Mouse (Mus musculus) neural tube, embryonic 12.5 days (tissue): Measurements from ENCODE around the gene Eva1a. TPM values are rescaled to one million over a fixed set of nuclear protein-coding genes. Genes with fewer than 3 reads are reported as not detected.
A peak's percentile ranks its signal among the peaks of the same experiment; 100 is the strongest.

ENCODE experiments used
- ATAC-seq: fragments of 200-750 bp; cut with Nextera tagmentation; 2 replicates; pipeline ENCODE4 v1.8.0; 2017; ENCODE audit warnings: low read depth, mild to moderate bottlenecking, moderate TSS enrichment, moderate library complexity; ENCODE audit not compliant: low FRiP score
- H3K27ac ChIP-seq: fragments of 300-500 bp; sonication (generic); 2 replicates; pipeline ENCODE4 v1.5.1; 2016
- H3K27me3 ChIP-seq: fragments of 300-500 bp; sonication (generic); replicated peaks from 2 replicates; pipeline ENCODE4 v1.6.1; 2016; ENCODE audit warnings: mild to moderate bottlenecking
- H3K36me3 ChIP-seq: fragments of 300-500 bp; sonication (generic); 2 replicates; pipeline ENCODE4 v1.6.1; 2016; ENCODE audit warnings: mild to moderate bottlenecking
- H3K4me1 ChIP-seq: fragments of 300-500 bp; sonication (generic); 2 replicates; pipeline ENCODE4 v1.6.1; 2016
- H3K4me2 ChIP-seq: fragments of 300-500 bp; sonication (generic); replicated peaks from 2 replicates; pipeline ENCODE4 v1.6.1; 2016; ENCODE audit warnings: mild to moderate bottlenecking
- H3K4me3 ChIP-seq: fragments of 300-500 bp; sonication (generic); 2 replicates; pipeline ENCODE4 v1.5.1; 2016
- H3K9ac ChIP-seq: fragments of 300-500 bp; sonication (generic); 2 replicates; pipeline ENCODE4 v1.6.1; 2016; ENCODE audit warnings: mild to moderate bottlenecking
- H3K9me3 ChIP-seq: fragments of 300-500 bp; sonication (generic); 2 replicates; pipeline ENCODE4 v1.6.1; 2016; ENCODE audit warnings: mild to moderate bottlenecking
- WGBS: fragments of 180-500 bp; shearing (Covaris S2); methylation state at CpG from one replicate; pipeline ENCODE4 v1.1.7; 2016; 5-methylcytosine and 5-hydroxymethylcytosine counted together
- polyA plus RNA-seq: library from polyadenylated mRNA; unstranded; fragments of >200 nt; fragmentation: Nextera tagmentation; extraction: Ambion mirVana; gene quantifications from 2 replicates; pipeline ENCODE4 v1.2.1, GENCODE M21; 2016

Eva1a gene
- polyA plus RNA-seq, 1 experiment from 2014 or later: 2.5 TPM

- Histone ChIP-seq H3K36me3 (no peaks in the 10 kb centered on the region), H3K4me1 (no peaks in the 10 kb centered on the region), H3K9me3 (no peaks in the 10 kb centered on the region), H3K4me2 (no peak overlapping the region), H3K9ac (no peak overlapping the region), H3K27me3 (no peaks in the 10 kb centered on the region), H3K4me3 (no peak overlapping the region), H3K27ac (no peak overlapping the region)
- WGBS: 95% methylated on average over 3 of the region's 3 CpGs
- ATAC-seq: no peak
Observed at GRCm38 (mm10) chr6:82073567-82073966, 32.7 kb downstream of the Eva1a start.

GRCm38 (mm10) chr6:82076364-82076763 is 35.5 kb downstream of the Eva1a start:
- Histone ChIP-seq H3K4me3 (no peak overlapping the region), H3K9me3 (no peaks in the 10 kb centered on the region)
- 83% methylated on average over 4 of the region's 4 CpGs for WGBS

GRCm38 (mm10) chr6:82078875-82079274 is 38.0 kb downstream of the Eva1a start:
- H3K27ac ChIP-seq: no peak overlapping the region
- ATAC-seq: no peak
- H3K36me3 ChIP-seq: no peaks in the 10 kb centered on the region
- no peaks in the 10 kb centered on the region for H3K4me1 ChIP-seq
- H3K9me3 ChIP-seq: no peaks in the 10 kb centered on the region
- H3K27me3 ChIP-seq: no peaks in the 10 kb centered on the region
- 92% methylated on average over 4 of the region's 4 CpGs for WGBS
- H3K4me2 ChIP-seq: no peak overlapping the region
- no peak overlapping the region for H3K4me3 ChIP-seq
- no peak overlapping the region for H3K9ac ChIP-seq

More at GRCm38 (mm10) chr6:82076364-82076763, 35.5 kb downstream of the Eva1a start:
- no peak for ATAC-seq
- H3K9ac ChIP-seq: no peak overlapping the region
- H3K36me3 ChIP-seq: no peaks in the 10 kb centered on the region
- no peak overlapping the region for H3K27ac ChIP-seq
- H3K4me2 ChIP-seq: no peak overlapping the region
- no peaks in the 10 kb centered on the region for H3K27me3 ChIP-seq
- no peaks in the 10 kb centered on the region for H3K4me1 ChIP-seq

- 81% methylated on average over 6 of the region's 6 CpGs for WGBS
- Histone ChIP-seq H3K36me3 (no peaks in the 10 kb centered on the region), H3K4me2 (no peak overlapping the region), H3K4me1 (no peaks in the 10 kb centered on the region), H3K9me3 (no peaks in the 10 kb centered on the region), H3K27me3 (no peaks in the 10 kb centered on the region), H3K4me3 (no peak overlapping the region), H3K9ac (no peak overlapping the region), H3K27ac (no peak overlapping the region)
- ATAC-seq: no peak
Observed at GRCm38 (mm10) chr6:82083655-82084054, 42.8 kb downstream of the Eva1a start.

GRCm38 (mm10) chr6:82084235-82084634 is 43.4 kb downstream of the Eva1a start:
- 70% methylated on average over 3 of the region's 3 CpGs for WGBS
- ATAC-seq: no peak
- Histone ChIP-seq H3K9me3 (no peaks in the 10 kb centered on the region), H3K27me3 (no peaks in the 10 kb centered on the region), H3K36me3 (no peaks in the 10 kb centered on the region), H3K4me3 (no peak overlapping the region), H3K4me1 (no peaks in the 10 kb centered on the region), H3K27ac (no peak overlapping the region), H3K4me2 (no peak overlapping the region), H3K9ac (no peak overlapping the region)

GRCm38 (mm10) chr6:82085313-82085908 is 44.6 kb downstream of the Eva1a start:
- ATAC-seq: no peak
- Histone ChIP-seq H3K4me3 (no peak overlapping the region), H3K9me3 (no peaks in the 10 kb centered on the region), H3K27me3 (no peaks in the 10 kb centered on the region), H3K4me2 (no peak overlapping the region), H3K36me3 (no peaks in the 10 kb centered on the region), H3K4me1 (no peaks in the 10 kb centered on the region), H3K9ac (no peak overlapping the region), H3K27ac (no peak overlapping the region)
- WGBS: 91% methylated on average over 8 of the region's 8 CpGs

GRCm38 (mm10) chr6:82088133-82088532 is 47.3 kb downstream of the Eva1a start:
- 84% methylated on average over 4 of the region's 4 CpGs for WGBS
- no peak overlapping the region for H3K4me3 ChIP-seq
- H3K4me2 ChIP-seq: no peak overlapping the region
- no peaks in the 10 kb centered on the region for H3K36me3 ChIP-seq
- no peak overlapping the region for H3K27ac ChIP-seq
- no peak for ATAC-seq
- peaks cover 5% of the 10 kb centered on the region; the same call in 1 of the 2 replicates for H3K4me1 ChIP-seq
- no peak overlapping the region for H3K9ac ChIP-seq
- no peaks in the 10 kb centered on the region for H3K9me3 ChIP-seq
- H3K27me3 ChIP-seq: peaks cover 6% of the 10 kb centered on the region; the same call in 1 of the 2 replicates

GRCm38 (mm10) chr6:82091773-82092172 is 50.9 kb downstream of the Eva1a start:
- 2% methylated on average over 28 of the region's 28 CpGs for WGBS
- no peak overlapping the region; the same call in 1 of the 2 replicates for H3K9ac ChIP-seq
- no peaks in the 10 kb centered on the region for H3K9me3 ChIP-seq
- peaks cover 5% of the 10 kb centered on the region; the same call in 1 of the 2 replicates for H3K4me1 ChIP-seq
- H3K4me2 ChIP-seq: peak overlapping the region; percentile 63
- ATAC-seq: no peak
- no peaks in the 10 kb centered on the region for H3K36me3 ChIP-seq
- no peak overlapping the region for H3K27ac ChIP-seq
- H3K27me3 ChIP-seq: peaks cover 6% of the 10 kb centered on the region; the same call in 1 of the 2 replicates
- H3K4me3 ChIP-seq: peak overlapping the region; percentile 33

- 81% methylated on average over 1 of the region's 1 CpGs for WGBS
- Histone ChIP-seq H3K9me3 (no peaks in the 10 kb centered on the region), H3K4me2 (no peak overlapping the region), H3K4me1 (no peaks in the 10 kb centered on the region), H3K9ac (no peak overlapping the region), H3K36me3 (no peaks in the 10 kb centered on the region), H3K27ac (no peak overlapping the region), H3K27me3 (no peaks in the 10 kb centered on the region; the same call in 1 of the 2 replicates), H3K4me3 (no peak overlapping the region)
- no peak for ATAC-seq
Observed at GRCm38 (mm10) chr6:82097705-82098104, 56.9 kb downstream of the Eva1a start.

- no peak for ATAC-seq
- Histone ChIP-seq H3K9me3 (no peaks in the 10 kb centered on the region), H3K4me3 (no peak overlapping the region), H3K4me1 (no peaks in the 10 kb centered on the region), H3K4me2 (no peak overlapping the region), H3K9ac (no peak overlapping the region), H3K27me3 (no peaks in the 10 kb centered on the region; the same call in 1 of the 2 replicates), H3K36me3 (no peaks in the 10 kb centered on the region), H3K27ac (no peak overlapping the region)
- WGBS: 76% methylated on average over 1 of the region's 1 CpGs
Observed at GRCm38 (mm10) chr6:82098456-82098855, 57.6 kb downstream of the Eva1a start.

- Histone ChIP-seq H3K9me3 (no peaks in the 10 kb centered on the region), H3K4me3 (no peak overlapping the region), H3K4me1 (no peaks in the 10 kb centered on the region), H3K4me2 (no peak overlapping the region), H3K27ac (no peak overlapping the region), H3K9ac (no peak overlapping the region), H3K27me3 (no peaks in the 10 kb centered on the region), H3K36me3 (no peaks in the 10 kb centered on the region)
- WGBS: 91% methylated on average over 7 of the region's 7 CpGs
- ATAC-seq: no peak
Observed at GRCm38 (mm10) chr6:82110473-82110872, 69.6 kb downstream of the Eva1a start.

- Histone ChIP-seq H3K4me3 (no peak overlapping the region), H3K4me2 (no peak overlapping the region), H3K9me3 (no peaks in the 10 kb centered on the region), H3K4me1 (no peaks in the 10 kb centered on the region), H3K36me3 (no peaks in the 10 kb centered on the region), H3K27ac (no peak overlapping the region), H3K9ac (no peak overlapping the region), H3K27me3 (no peaks in the 10 kb centered on the region)
- ATAC-seq: no peak
- 96% methylated on average over 1 of the region's 1 CpGs for WGBS
Observed at GRCm38 (mm10) chr6:82111111-82111510, 70.3 kb downstream of the Eva1a start.

GRCm38 (mm10) chr6:82111540-82111939 is 70.7 kb downstream of the Eva1a start:
- Histone ChIP-seq H3K4me3 (no peak overlapping the region), H3K9ac (no peak overlapping the region), H3K4me2 (no peak overlapping the region), H3K4me1 (no peaks in the 10 kb centered on the region), H3K36me3 (no peaks in the 10 kb centered on the region), H3K9me3 (no peaks in the 10 kb centered on the region), H3K27me3 (no peaks in the 10 kb centered on the region), H3K27ac (no peak overlapping the region)
- ATAC-seq: no peak
- WGBS: 86% methylated on average over 3 of the region's 3 CpGs
